Mouse (Mus musculus): ENCODE data around the gene Xndc1. TPM values are rescaled to one million over a fixed set of nuclear protein-coding genes. Genes with fewer than 3 reads are reported as not detected.

Gene Xndc1
- polyA plus RNA-seq, 1 experiment from 2014 or later, result 20.4 TPM

DNA sequence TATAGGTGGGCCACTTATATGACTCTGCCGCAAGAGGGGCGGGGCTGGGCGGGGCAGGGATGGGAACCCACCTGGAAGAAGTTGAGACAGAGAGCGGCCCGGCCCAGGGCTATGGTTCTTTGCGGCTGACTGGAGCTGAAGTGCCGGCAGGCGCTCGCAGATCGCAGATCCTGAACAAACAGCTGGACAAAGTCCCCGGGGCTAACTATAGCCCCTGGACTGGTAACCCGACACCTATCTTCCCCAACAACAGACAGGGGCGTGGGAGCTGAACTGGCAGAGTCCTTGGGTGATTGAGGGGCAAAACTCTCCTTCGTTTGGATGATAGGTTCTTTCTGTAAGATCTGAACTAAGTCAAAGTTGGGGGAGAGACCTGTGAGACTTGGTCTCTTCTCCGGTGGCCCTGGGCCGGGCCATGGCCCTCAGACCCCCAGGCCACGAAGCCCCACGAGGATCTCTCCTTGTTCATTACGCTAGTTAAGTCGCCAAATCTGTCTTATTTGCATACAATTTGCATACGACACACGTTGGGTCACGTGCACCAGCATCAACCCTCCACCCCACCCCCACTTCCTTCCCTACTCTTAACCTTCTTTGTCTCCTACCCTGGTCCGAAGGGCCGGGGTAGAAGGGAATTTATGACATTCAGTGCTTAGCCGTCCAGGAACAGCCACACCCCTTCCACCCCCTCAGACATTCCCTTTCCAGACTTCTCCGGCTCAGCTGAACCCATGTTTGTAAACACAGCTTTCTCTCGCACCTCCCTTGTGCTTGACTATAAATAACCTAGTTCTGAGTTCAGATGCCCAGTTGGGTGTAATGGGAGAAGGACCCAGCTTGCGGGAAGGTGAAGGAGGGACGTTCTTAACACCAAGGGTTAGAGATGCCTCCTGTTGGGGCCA lies 34.7 kb downstream of the Xndc1 start:
- 2% methylated on average over 30 of the region's 30 CpGs for WGBS
- H3K4me2 ChIP-seq (ENCODE audit: low read depth), result peak overlapping the region; percentile 51
- no peaks in the 10 kb centered on the region for H3K27me3 ChIP-seq (ENCODE audit: control insufficient read depth, insufficient read depth, low read length)
- H3K9ac ChIP-seq (ENCODE audit: low read length), result peak overlapping the region; percentile 52
- DNase-seq (ENCODE audit: low spot score), result peak; percentile 63
- no peak overlapping the region for H3K27ac ChIP-seq (ENCODE audit: low read depth, low read length)
- no peaks in the 10 kb centered on the region for H3K36me3 ChIP-seq (ENCODE audit: control insufficient read depth, insufficient read depth, low read length)
- peaks cover 6% of the 10 kb centered on the region; the same call in 1 of the 2 replicates for H3K4me1 ChIP-seq (ENCODE audit: control insufficient read depth, insufficient read depth, low read length)
- H3K9me3 ChIP-seq (ENCODE audit: control insufficient read depth, low read length), result no peaks in the 10 kb centered on the region
- ATAC-seq (ENCODE audit: insufficient read depth, low FRiP score, low TSS enrichment), result peak; percentile 86
- peak overlapping the region; percentile 21 for H3K4me3 ChIP-seq (ENCODE audit: low read depth, low read length)

DNA sequence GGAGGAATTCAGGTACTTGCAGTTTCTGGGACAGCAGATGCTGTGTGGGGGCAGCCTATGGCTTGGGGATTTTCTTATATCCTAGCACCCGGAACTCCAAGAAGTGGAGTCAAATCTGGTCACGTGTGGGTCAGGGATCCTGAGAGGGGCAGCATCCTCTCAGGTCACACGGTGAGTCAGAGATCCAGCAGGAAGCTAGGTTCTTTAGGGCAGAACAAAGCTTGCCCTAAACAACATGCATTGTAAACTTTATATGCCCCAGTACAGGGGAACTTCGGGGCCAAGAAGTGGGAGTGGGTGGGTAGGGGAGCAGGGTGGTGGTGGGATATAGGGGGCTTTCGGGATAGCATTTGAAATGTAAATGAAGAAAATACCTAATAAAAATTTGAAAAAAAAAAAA lies 35.6 kb downstream of the Xndc1 start:
- no peaks in the 10 kb centered on the region for H3K36me3 ChIP-seq (ENCODE audit: control insufficient read depth, insufficient read depth, low read length)
- H3K4me3 ChIP-seq (ENCODE audit: low read depth, low read length), result no peak overlapping the region
- peaks cover 6% of the 10 kb centered on the region; the same call in 1 of the 2 replicates for H3K4me1 ChIP-seq (ENCODE audit: control insufficient read depth, insufficient read depth, low read length)
- H3K9me3 ChIP-seq (ENCODE audit: control insufficient read depth, low read length), result no peaks in the 10 kb centered on the region
- H3K27me3 ChIP-seq (ENCODE audit: control insufficient read depth, insufficient read depth, low read length), result no peaks in the 10 kb centered on the region
- DNase-seq (ENCODE audit: low spot score), result no peak
- no peak overlapping the region for H3K27ac ChIP-seq (ENCODE audit: low read depth, low read length)
- WGBS, result 32% methylated on average over 5 of the region's 5 CpGs
- H3K9ac ChIP-seq (ENCODE audit: low read length), result no peak overlapping the region
- H3K4me2 ChIP-seq (ENCODE audit: low read depth), result no peak overlapping the region
- no peak for ATAC-seq (ENCODE audit: insufficient read depth, low FRiP score, low TSS enrichment)

DNA sequence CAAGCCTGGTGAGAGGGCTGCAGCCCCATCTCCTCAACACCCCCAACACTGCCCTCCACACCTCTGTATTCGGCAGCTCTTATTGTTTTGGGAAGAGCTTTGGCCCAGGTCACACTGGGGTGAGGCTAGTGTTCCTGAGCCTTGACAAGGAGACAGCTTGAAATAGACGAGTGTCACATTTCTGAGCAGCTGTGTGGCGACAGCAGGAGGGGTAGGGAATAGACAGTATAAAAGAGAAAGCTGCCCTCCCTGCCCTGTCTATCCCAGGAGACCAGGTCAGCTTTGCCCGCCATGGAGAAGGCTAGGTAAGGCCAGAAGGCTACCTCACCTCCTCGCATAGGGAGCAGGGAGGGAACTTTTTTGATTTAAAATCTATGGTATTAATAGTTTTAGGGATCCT lies 36.2 kb downstream of the Xndc1 start, which contains the start of gene Art1:
Gene Art1, plus strand, starts transcription at position 257 of the 400 bp plus-strand sequence.
- Histone ChIP-seq H3K4me1 (ENCODE audit: control insufficient read depth, insufficient read depth, low read length) (peaks cover 6% of the 10 kb centered on the region; the same call in 1 of the 2 replicates), H3K4me3 (ENCODE audit: low read depth, low read length) (no peak within 1 kb of the TSS), H3K9me3 (ENCODE audit: control insufficient read depth, low read length) (no peaks in the 10 kb centered on the region), H3K9ac (ENCODE audit: low read length) (no peak within 1 kb of the TSS), H3K27me3 (ENCODE audit: control insufficient read depth, insufficient read depth, low read length) (no peaks in the 10 kb centered on the region), H3K4me2 (ENCODE audit: low read depth) (peak within 1 kb of the TSS; percentile 51; the same call in 1 of the 2 replicates), H3K36me3 (ENCODE audit: control insufficient read depth, insufficient read depth, low read length) (no peaks in the 10 kb centered on the region), H3K27ac (ENCODE audit: low read depth, low read length) (no peak within 1 kb of the TSS)
- no peak for DNase-seq (ENCODE audit: low spot score)
- WGBS, result 27% methylated on average over 5 of the region's 5 CpGs
- ATAC-seq (ENCODE audit: insufficient read depth, low FRiP score, low TSS enrichment), result no peak

DNA sequence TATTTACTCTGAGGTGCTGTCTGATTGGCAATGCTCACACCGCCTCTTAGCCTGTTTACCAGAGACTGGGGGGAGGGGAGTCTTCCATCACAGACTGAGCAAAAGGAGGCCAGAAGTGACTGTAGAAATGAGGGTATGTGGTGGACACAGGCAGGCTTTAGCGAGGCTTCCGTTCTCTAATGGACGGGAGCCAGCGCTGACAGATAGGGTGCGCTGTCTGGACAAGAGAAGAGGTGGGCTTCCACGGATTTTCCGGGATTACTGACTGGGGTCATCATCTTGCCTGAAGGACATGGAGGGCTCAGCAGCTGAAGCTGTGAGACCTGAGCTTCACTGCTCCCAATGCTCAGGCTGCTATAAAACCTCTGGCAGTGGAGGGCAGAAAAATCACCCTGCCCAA lies 36.9 kb downstream of the Xndc1 start:
- Histone ChIP-seq H3K4me2 (ENCODE audit: low read depth) (no peak overlapping the region), H3K36me3 (ENCODE audit: control insufficient read depth, insufficient read depth, low read length) (no peaks in the 10 kb centered on the region), H3K4me3 (ENCODE audit: low read depth, low read length) (no peak overlapping the region), H3K27ac (ENCODE audit: low read depth, low read length) (no peak overlapping the region), H3K4me1 (ENCODE audit: control insufficient read depth, insufficient read depth, low read length) (peaks cover 6% of the 10 kb centered on the region; the same call in 1 of the 2 replicates), H3K27me3 (ENCODE audit: control insufficient read depth, insufficient read depth, low read length) (no peaks in the 10 kb centered on the region), H3K9me3 (ENCODE audit: control insufficient read depth, low read length) (no peaks in the 10 kb centered on the region), H3K9ac (ENCODE audit: low read length) (no peak overlapping the region)
- ATAC-seq (ENCODE audit: insufficient read depth, low FRiP score, low TSS enrichment) (no peak), DNase-seq (ENCODE audit: low spot score) (no peak)
- WGBS, result 45% methylated on average over 8 of the region's 8 CpGs

GRCm38 (mm10) chr7:102102696-102103095 lies 37.4 kb downstream of the Xndc1 start:
- 43% methylated on average over 6 of the region's 6 CpGs for WGBS
- no peak for ATAC-seq (ENCODE audit: insufficient read depth, low FRiP score, low TSS enrichment)
- H3K9ac ChIP-seq (ENCODE audit: low read length), result no peak overlapping the region
- no peak overlapping the region for H3K4me3 ChIP-seq (ENCODE audit: low read depth, low read length)
- peaks cover 6% of the 10 kb centered on the region; the same call in 1 of the 2 replicates for H3K4me1 ChIP-seq (ENCODE audit: control insufficient read depth, insufficient read depth, low read length)
- H3K27ac ChIP-seq (ENCODE audit: low read depth, low read length), result no peak overlapping the region
- H3K9me3 ChIP-seq (ENCODE audit: control insufficient read depth, low read length), result no peaks in the 10 kb centered on the region
- no peaks in the 10 kb centered on the region for H3K27me3 ChIP-seq (ENCODE audit: control insufficient read depth, insufficient read depth, low read length)
- no peaks in the 10 kb centered on the region for H3K36me3 ChIP-seq (ENCODE audit: control insufficient read depth, insufficient read depth, low read length)
- DNase-seq (ENCODE audit: low spot score), result no peak
- no peak overlapping the region for H3K4me2 ChIP-seq (ENCODE audit: low read depth)

GRCm38 (mm10) chr7:102103555-102103954 lies 38.2 kb downstream of the Xndc1 start:
- no peak for DNase-seq (ENCODE audit: low spot score)
- no peak overlapping the region for H3K27ac ChIP-seq (ENCODE audit: low read depth, low read length)
- peaks cover 6% of the 10 kb centered on the region; the same call in 1 of the 2 replicates for H3K4me1 ChIP-seq (ENCODE audit: control insufficient read depth, insufficient read depth, low read length)
- H3K4me2 ChIP-seq (ENCODE audit: low read depth), result no peak overlapping the region
- whole genome bisulfite sequencing, result 94% methylated on average over 2 of the region's 2 CpGs
- H3K9me3 ChIP-seq (ENCODE audit: control insufficient read depth, low read length), result no peaks in the 10 kb centered on the region
- no peak overlapping the region for H3K4me3 ChIP-seq (ENCODE audit: low read depth, low read length)
- H3K27me3 ChIP-seq (ENCODE audit: control insufficient read depth, insufficient read depth, low read length), result no peaks in the 10 kb centered on the region
- no peak for ATAC-seq (ENCODE audit: insufficient read depth, low FRiP score, low TSS enrichment)
- no peaks in the 10 kb centered on the region for H3K36me3 ChIP-seq (ENCODE audit: control insufficient read depth, insufficient read depth, low read length)
- no peak overlapping the region for H3K9ac ChIP-seq (ENCODE audit: low read length)

- no peak overlapping the region for H3K4me2 ChIP-seq (ENCODE audit: low read depth)
- H3K27me3 ChIP-seq (ENCODE audit: control insufficient read depth, insufficient read depth, low read length), result no peaks in the 10 kb centered on the region
- no peaks in the 10 kb centered on the region for H3K36me3 ChIP-seq (ENCODE audit: control insufficient read depth, insufficient read depth, low read length)
- ATAC-seq (ENCODE audit: insufficient read depth, low FRiP score, low TSS enrichment), result no peak
- H3K4me3 ChIP-seq (ENCODE audit: low read depth, low read length), result no peak overlapping the region
- peaks cover 6% of the 10 kb centered on the region; the same call in 1 of the 2 replicates for H3K4me1 ChIP-seq (ENCODE audit: control insufficient read depth, insufficient read depth, low read length)
- H3K27ac ChIP-seq (ENCODE audit: low read depth, low read length), result no peak overlapping the region
- H3K9ac ChIP-seq (ENCODE audit: low read length), result no peak overlapping the region
- 80% methylated on average over 5 of the region's 5 CpGs for WGBS
- DNase-seq (ENCODE audit: low spot score), result no peak
- no peaks in the 10 kb centered on the region for H3K9me3 ChIP-seq (ENCODE audit: control insufficient read depth, low read length)
These were observed 38.8 kb downstream of the Xndc1 start for GRCm38 (mm10) chr7:102104126-102104525.

DNA sequence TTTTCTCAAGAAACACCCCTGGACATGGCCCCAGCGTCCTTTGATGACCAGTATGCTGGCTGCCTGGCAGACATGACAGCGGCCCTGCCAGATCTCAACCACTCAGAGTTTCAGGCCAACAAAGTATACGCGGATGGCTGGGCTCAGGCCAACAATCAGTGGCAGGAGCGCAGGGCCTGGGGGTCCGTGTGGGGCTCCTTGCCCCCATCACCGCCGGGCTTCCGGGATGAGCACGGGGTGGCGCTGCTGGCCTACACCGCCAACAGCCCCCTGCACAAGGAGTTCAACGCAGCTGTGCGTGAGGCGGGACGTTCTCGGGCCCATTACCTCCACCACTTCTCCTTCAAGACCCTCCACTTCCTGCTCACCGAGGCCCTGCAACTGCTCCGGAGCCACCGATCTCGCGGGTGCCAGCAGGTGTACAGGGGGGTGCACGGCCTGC lies 41.4 kb downstream of the Xndc1 start:
- ATAC-seq (ENCODE audit: insufficient read depth, low FRiP score, low TSS enrichment) (no peak), DNase-seq (ENCODE audit: low spot score) (no peak)
- Histone ChIP-seq H3K27ac (ENCODE audit: low read depth, low read length) (no peak overlapping the region), H3K27me3 (ENCODE audit: control insufficient read depth, insufficient read depth, low read length) (no peaks in the 10 kb centered on the region), H3K9me3 (ENCODE audit: control insufficient read depth, low read length) (no peaks in the 10 kb centered on the region), H3K4me1 (ENCODE audit: control insufficient read depth, insufficient read depth, low read length) (no peaks in the 10 kb centered on the region), H3K4me3 (ENCODE audit: low read depth, low read length) (peak overlapping the region; percentile 19; the same call in 1 of the 2 replicates), H3K36me3 (ENCODE audit: control insufficient read depth, insufficient read depth, low read length) (no peaks in the 10 kb centered on the region), H3K9ac (ENCODE audit: low read length) (peak overlapping the region; percentile 45), H3K4me2 (ENCODE audit: low read depth) (peak overlapping the region; percentile 42)
- 28% methylated on average over 22 of the region's 23 CpGs for WGBS

- H3K9me3 ChIP-seq (ENCODE audit: control insufficient read depth, low read length), result no peaks in the 10 kb centered on the region
- no peaks in the 10 kb centered on the region for H3K27me3 ChIP-seq (ENCODE audit: control insufficient read depth, insufficient read depth, low read length)
- no peak overlapping the region for H3K4me3 ChIP-seq (ENCODE audit: low read depth, low read length)
- no peak overlapping the region for H3K4me2 ChIP-seq (ENCODE audit: low read depth)
- no peaks in the 10 kb centered on the region for H3K36me3 ChIP-seq (ENCODE audit: control insufficient read depth, insufficient read depth, low read length)
- no peak for DNase-seq (ENCODE audit: low spot score)
- WGBS, result 85% methylated on average over 1 of the region's 1 CpGs
- no peak overlapping the region for H3K27ac ChIP-seq (ENCODE audit: low read depth, low read length)
- no peak for ATAC-seq (ENCODE audit: insufficient read depth, low FRiP score, low TSS enrichment)
- no peak overlapping the region for H3K9ac ChIP-seq (ENCODE audit: low read length)
- H3K4me1 ChIP-seq (ENCODE audit: control insufficient read depth, insufficient read depth, low read length), result no peaks in the 10 kb centered on the region
These were observed 42.9 kb downstream of the Xndc1 start for GRCm38 (mm10) chr7:102108206-102108605.

Measured in neural tube, embryonic 11.5 days (tissue).